Mouse (Mus musculus): ENCODE data around the gene Ttc41. TPM values are rescaled to one million over a fixed set of nuclear protein-coding genes. Genes with fewer than 3 reads are reported as not detected.
A peak's percentile ranks its signal among the peaks of the same experiment; 100 is the strongest.

Ttc41 gene
- polyA plus RNA-seq, 1 experiment from 2014 or later, result 3.4 TPM

DNA sequence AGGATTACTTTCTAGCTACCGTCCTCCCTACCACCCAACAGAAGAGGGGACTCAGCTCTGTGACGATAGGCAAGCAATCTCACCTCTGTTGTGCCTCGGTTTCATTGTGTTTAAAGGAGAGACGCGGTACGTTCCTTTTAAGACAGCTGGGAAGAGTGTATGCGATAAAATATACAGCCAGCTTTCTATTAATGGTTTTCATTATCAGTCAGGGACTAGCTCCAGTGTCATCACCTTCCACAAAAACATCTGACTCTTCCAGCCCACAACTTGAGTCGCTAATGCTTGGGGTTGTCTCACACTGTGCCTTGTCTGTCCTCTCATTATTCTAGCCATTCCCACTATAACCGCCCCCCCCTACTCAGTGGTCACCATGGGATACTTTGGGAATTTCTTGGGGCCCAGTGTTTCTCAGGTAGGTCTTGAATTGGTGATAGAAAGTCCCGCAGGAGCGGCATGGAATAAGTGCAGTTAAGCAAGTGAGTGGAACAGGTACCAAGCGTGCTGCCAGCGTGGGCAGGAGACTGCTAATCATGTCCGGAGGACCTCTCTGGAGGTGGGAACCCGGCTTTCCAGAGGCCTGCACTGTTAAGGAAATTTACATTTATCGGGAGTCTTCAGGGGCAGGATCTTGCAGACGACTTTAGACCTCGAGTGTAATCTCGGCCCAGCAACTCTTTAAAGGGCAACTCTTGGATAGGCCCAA lies 72.2 kb downstream of the Ttc41 start:
- Histone ChIP-seq H3K27me3 (peaks cover 13% of the 10 kb centered on the region; the same call in 1 of the 2 replicates), H3K4me2 (replicated peaks) (peak overlapping the region; percentile 99), H3K36me3 (no peaks in the 10 kb centered on the region), H3K4me3 (peak overlapping the region; percentile 60), H3K9me3 (replicated peaks) (no peaks in the 10 kb centered on the region), H3K9ac (peak overlapping the region; percentile 66; the same call in 1 of the 2 replicates), H3K4me1 (peaks cover 11% of the 10 kb centered on the region), H3K27ac (0 out of 2 replicates have a peak overlapping the region, but pooled peaks have one; percentile 41)
- ATAC-seq (ENCODE audit: low FRiP score), result peak; percentile 0; the same call in 1 of the 2 replicates
- WGBS, result 44% methylated on average over 19 of the region's 19 CpGs

DNA sequence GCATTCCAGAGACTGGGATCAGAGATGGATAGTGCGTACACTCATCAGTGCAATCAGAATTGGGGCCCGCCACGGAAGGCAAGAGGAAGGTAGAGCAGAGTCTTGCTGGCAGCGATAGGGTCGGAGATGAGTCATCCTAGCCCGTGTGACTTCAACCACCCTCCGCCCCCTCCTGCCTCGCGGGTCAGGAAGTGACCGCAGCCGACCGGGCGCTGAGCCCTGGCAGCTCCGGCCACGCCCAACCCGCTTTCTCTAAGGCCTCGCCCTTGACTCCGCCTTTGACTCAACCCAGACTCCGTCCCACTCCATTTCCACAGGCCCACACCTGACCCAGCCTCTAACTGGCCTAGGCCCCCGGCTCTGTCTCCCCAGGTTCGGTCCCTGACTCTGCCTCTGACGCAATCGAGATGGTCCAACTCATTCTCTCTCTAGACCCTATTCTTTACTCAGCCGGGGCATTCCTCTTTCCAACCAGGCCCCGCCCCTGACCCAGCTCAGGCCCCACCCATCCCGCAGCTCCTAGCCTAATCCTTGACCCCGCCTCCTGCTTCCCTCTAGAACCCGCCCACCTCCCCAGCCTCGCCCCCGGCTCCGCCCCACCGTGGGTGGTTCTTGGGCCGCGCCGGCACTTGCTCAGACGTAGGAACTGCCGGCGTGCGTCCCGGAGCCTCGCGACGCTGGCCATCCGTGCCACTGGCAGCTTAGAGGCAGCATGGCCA lies 72.9 kb downstream of the Ttc41 start, which contains the start of gene Nt5dc3:
Gene Nt5dc3, plus strand, starts transcription at position 608 of the 719 bp plus-strand sequence.
- peak; percentile 96 for ATAC-seq (ENCODE audit: low FRiP score)
- Histone ChIP-seq H3K4me2 (replicated peaks) (peak within 1 kb of the TSS; percentile 99), H3K27me3 (peaks cover 13% of the 10 kb centered on the region; the same call in 1 of the 2 replicates), H3K27ac (peak within 1 kb of the TSS; percentile 41), H3K9ac (peak within 1 kb of the TSS; percentile 66), H3K4me3 (peak within 1 kb of the TSS; percentile 60), H3K36me3 (no peaks in the 10 kb centered on the region), H3K4me1 (peaks cover 13% of the 10 kb centered on the region), H3K9me3 (replicated peaks) (no peaks in the 10 kb centered on the region)
- under 1% methylated on average over 44 of the region's 44 CpGs for WGBS

DNA sequence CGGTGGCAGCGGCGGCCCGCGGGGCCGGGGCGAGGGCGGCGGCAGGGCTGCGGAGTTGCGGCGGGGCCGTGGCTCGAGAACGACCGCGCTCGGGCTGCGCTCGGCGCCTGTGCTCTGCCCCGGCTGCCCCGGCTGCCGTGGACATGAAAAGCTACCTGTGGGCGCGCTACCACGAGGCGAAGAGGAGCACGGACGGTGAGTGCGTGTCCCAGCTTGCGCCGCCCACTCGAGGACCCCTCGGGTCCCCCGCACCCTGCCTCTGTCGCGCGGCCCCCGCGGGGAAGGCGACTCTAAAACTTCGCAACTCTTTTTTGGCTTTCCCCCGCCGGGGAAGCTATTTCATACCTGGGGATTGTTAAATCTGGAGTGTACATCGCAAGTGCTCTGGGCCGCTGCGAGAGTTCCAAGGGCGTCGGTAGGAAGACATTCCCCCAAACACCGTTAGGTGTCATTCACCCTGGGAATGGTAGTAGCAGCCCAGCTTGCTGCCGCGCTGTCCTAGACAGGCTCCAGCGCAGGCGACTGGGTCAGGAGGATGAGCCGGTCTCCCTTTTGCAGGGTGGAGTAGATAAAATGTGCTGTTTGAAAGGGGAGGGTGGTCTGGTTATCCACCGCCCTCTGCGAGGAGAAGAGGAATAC lies 73.6 kb downstream of the Ttc41 start:
- Histone ChIP-seq H3K9ac (peak overlapping the region; percentile 66), H3K27ac (peak overlapping the region; percentile 18; the same call in 1 of the 2 replicates), H3K4me2 (replicated peaks) (peak overlapping the region; percentile 99), H3K4me3 (peak overlapping the region; percentile 60), H3K27me3 (peaks cover 13% of the 10 kb centered on the region; the same call in 1 of the 2 replicates), H3K36me3 (no peaks in the 10 kb centered on the region), H3K9me3 (replicated peaks) (no peaks in the 10 kb centered on the region), H3K4me1 (peaks cover 13% of the 10 kb centered on the region)
- peak; percentile 69 for ATAC-seq (ENCODE audit: low FRiP score)
- under 1% methylated on average over 55 of the region's 58 CpGs for WGBS

DNA sequence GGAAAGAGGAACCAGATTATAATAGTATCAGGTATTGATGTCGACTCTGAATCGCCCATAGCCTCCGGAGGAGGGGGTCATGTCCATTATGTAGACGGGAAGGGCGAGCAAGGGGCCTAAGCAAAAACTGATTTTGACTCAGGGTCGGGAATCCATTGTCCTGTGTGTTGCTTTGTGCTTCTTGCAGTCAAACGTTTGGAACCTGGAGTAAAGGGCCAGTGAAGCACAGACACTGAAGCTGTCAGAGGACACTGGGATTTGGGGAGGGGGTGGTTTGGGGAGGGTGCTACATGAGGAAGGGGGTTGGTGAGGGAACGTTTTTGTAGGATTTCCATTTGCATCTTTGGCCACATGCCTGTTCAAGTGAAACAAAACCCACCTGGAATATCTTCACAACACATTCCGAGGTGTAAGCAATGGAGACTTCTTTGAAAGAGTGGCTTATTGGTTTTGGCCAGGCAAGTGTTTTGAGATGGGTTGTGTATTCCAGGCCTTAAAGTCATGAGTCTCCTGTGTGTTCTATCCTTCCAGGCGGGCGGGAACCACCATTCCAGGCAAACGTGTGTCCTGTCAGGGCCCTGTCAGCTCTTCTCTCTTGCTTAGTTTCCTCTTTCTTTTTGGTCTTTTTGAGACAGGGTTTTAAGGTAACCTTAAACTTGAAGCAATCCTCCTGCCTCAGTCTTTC lies 74.3 kb downstream of the Ttc41 start:
- Histone ChIP-seq H3K4me3 (peak overlapping the region; percentile 60), H3K27ac (no peak overlapping the region), H3K9ac (peak overlapping the region; percentile 66), H3K9me3 (replicated peaks) (no peaks in the 10 kb centered on the region), H3K4me1 (peaks cover 13% of the 10 kb centered on the region), H3K36me3 (no peaks in the 10 kb centered on the region), H3K4me2 (replicated peaks) (peak overlapping the region; percentile 99), H3K27me3 (peaks cover 13% of the 10 kb centered on the region; the same call in 1 of the 2 replicates)
- WGBS, result 19% methylated on average over 12 of the region's 12 CpGs
- ATAC-seq (ENCODE audit: low FRiP score), result no peak

DNA sequence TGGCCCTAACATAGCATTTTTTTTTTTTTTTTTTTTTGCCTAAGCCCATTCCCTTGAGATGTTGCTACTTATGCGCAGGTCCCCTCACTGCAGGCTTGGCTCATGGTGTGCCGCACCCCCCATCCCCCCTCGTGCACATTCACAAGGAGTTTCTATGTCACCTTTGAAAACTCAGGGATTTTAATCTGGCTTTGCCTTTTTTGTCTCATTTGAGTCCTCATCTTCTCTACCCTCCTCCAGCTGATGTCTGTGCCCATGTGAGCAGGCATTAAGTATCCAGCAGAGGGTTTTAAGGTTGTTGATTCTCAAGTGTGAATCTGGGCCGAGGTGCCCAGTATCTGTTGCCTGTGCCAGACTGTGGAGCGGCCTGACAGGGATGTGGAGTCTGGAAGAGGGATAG lies 76.0 kb downstream of the Ttc41 start:
- no peak overlapping the region for H3K9ac ChIP-seq
- H3K27ac ChIP-seq, result no peak overlapping the region
- no peak for ATAC-seq (ENCODE audit: low FRiP score)
- H3K9me3 ChIP-seq (replicated peaks), result no peaks in the 10 kb centered on the region
- H3K27me3 ChIP-seq, result peaks cover 13% of the 10 kb centered on the region; the same call in 1 of the 2 replicates
- WGBS, result 37% methylated on average over 5 of the region's 5 CpGs
- peaks cover 13% of the 10 kb centered on the region for H3K4me1 ChIP-seq
- no peak overlapping the region for H3K4me3 ChIP-seq
- no peak overlapping the region for H3K4me2 ChIP-seq (replicated peaks)
- H3K36me3 ChIP-seq, result no peaks in the 10 kb centered on the region

DNA sequence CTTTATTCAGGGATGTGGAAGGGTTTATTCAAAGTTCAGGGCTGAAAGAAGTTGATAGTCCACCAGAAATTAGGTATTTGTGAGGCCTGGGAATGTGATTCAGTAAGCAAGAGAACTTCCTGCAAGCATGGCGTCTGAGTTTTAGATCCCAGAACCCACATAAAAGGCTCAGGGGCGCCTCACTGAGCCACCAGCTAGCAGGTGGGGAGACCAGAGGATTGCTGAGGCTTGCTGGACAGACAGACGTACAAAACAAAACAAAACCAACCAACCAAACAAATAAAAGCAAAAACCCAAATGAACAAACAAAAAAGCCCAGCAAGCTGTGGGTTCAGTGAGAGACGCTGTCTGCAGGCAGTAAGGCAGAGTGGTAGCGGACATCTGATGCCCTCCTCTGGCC lies 77.0 kb downstream of the Ttc41 start:
- Histone ChIP-seq H3K9ac (no peak overlapping the region), H3K4me2 (replicated peaks) (no peak overlapping the region), H3K4me3 (no peak overlapping the region), H3K27ac (no peak overlapping the region), H3K27me3 (peaks cover 13% of the 10 kb centered on the region; the same call in 1 of the 2 replicates), H3K36me3 (no peaks in the 10 kb centered on the region), H3K9me3 (replicated peaks) (no peaks in the 10 kb centered on the region), H3K4me1 (peaks cover 13% of the 10 kb centered on the region)
- 62% methylated on average over 5 of the region's 5 CpGs for WGBS
- no peak for ATAC-seq (ENCODE audit: low FRiP score)

- WGBS, result 89% methylated on average over 5 of the region's 5 CpGs
- H3K4me1 ChIP-seq, result peaks cover 15% of the 10 kb centered on the region
These were observed 78.0 kb downstream of the Ttc41 start for GRCm38 (mm10) chr10:86783561-86783960.

GRCm38 (mm10) chr10:86784126-86784675 lies 78.6 kb downstream of the Ttc41 start:
- no peak overlapping the region for H3K4me3 ChIP-seq
- no peaks in the 10 kb centered on the region for H3K36me3 ChIP-seq
- peaks cover 15% of the 10 kb centered on the region for H3K4me1 ChIP-seq
- 84% methylated on average over 5 of the region's 5 CpGs for WGBS
- H3K4me2 ChIP-seq (replicated peaks), result no peak overlapping the region
- H3K27me3 ChIP-seq, result peaks cover 13% of the 10 kb centered on the region; the same call in 1 of the 2 replicates
- H3K9ac ChIP-seq, result no peak overlapping the region
- H3K27ac ChIP-seq, result no peak overlapping the region
- H3K9me3 ChIP-seq (replicated peaks), result no peaks in the 10 kb centered on the region
- no peak for ATAC-seq (ENCODE audit: low FRiP score)

More at GRCm38 (mm10) chr10:86783561-86783960, 78.0 kb downstream of the Ttc41 start:
- peaks cover 13% of the 10 kb centered on the region; the same call in 1 of the 2 replicates for H3K27me3 ChIP-seq
- no peaks in the 10 kb centered on the region for H3K9me3 ChIP-seq (replicated peaks)
- H3K36me3 ChIP-seq, result no peaks in the 10 kb centered on the region
- no peak for ATAC-seq (ENCODE audit: low FRiP score)
- no peak overlapping the region for H3K4me3 ChIP-seq
- H3K9ac ChIP-seq, result no peak overlapping the region
- no peak overlapping the region for H3K4me2 ChIP-seq (replicated peaks)
- H3K27ac ChIP-seq, result no peak overlapping the region

GRCm38 (mm10) chr10:86785396-86785795 lies 79.8 kb downstream of the Ttc41 start:
- H3K4me1 ChIP-seq, result peaks cover 15% of the 10 kb centered on the region
- no peak overlapping the region for H3K4me2 ChIP-seq (replicated peaks)
- no peaks in the 10 kb centered on the region for H3K9me3 ChIP-seq (replicated peaks)
- H3K36me3 ChIP-seq, result no peaks in the 10 kb centered on the region
- peaks cover 3% of the 10 kb centered on the region; the same call in 1 of the 2 replicates for H3K27me3 ChIP-seq
- H3K4me3 ChIP-seq, result no peak overlapping the region
- H3K27ac ChIP-seq, result no peak overlapping the region
- 76% methylated on average over 2 of the region's 2 CpGs for WGBS
- H3K9ac ChIP-seq, result no peak overlapping the region
- ATAC-seq (ENCODE audit: low FRiP score), result no peak

DNA sequence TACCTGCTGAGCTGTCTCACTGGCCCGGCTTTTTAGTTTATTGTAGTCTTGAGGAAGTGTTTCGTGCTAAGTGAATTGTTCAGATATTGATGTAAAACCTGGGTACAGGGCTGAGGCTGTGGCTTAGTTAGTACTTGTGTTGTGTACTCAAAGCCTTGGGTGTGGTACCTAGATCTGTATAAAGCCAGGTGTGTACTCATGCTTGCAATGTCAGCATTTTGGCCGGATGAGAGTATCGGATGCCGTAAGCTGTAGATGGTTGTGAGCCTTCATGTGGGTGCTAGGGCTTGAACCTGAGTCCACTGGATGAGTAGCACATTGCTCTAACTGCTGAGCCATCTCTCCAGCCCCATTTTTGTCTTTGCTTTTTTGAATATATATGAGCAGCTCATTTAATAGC lies 80.5 kb downstream of the Ttc41 start:
- no peaks in the 10 kb centered on the region for H3K36me3 ChIP-seq
- peaks cover 15% of the 10 kb centered on the region for H3K4me1 ChIP-seq
- 95% methylated on average over 5 of the region's 5 CpGs for WGBS
- H3K9me3 ChIP-seq (replicated peaks), result no peaks in the 10 kb centered on the region
- H3K27me3 ChIP-seq, result peaks cover 1% of the 10 kb centered on the region; the same call in 1 of the 2 replicates
- H3K4me2 ChIP-seq (replicated peaks), result no peak overlapping the region
- no peak overlapping the region for H3K27ac ChIP-seq
- no peak for ATAC-seq (ENCODE audit: low FRiP score)
- H3K4me3 ChIP-seq, result no peak overlapping the region
- H3K9ac ChIP-seq, result no peak overlapping the region

DNA sequence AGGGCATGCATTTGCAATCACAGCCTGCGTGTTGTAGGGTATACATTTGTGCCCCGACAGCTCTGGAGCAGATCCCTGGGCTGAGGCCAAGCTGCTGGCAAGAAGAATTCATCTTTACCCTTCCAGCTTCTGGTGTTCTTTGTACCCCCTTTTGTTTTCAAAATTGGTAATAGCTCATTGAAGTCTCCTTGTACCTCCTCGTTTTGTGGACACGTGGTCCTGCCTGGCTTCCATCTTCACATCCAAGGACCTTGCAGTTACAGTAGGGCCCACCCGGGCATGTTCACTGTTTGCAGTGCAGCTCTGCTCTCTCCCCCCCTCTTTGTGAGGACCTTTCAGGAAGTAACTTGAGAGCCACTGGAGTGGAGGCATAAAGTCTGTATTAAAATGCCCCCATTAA lies 82.6 kb downstream of the Ttc41 start:
- Histone ChIP-seq H3K4me1 (peaks cover 7% of the 10 kb centered on the region), H3K27me3 (no peaks in the 10 kb centered on the region), H3K36me3 (no peaks in the 10 kb centered on the region), H3K4me3 (no peak overlapping the region), H3K9ac (no peak overlapping the region), H3K4me2 (replicated peaks) (no peak overlapping the region), H3K9me3 (replicated peaks) (no peaks in the 10 kb centered on the region), H3K27ac (no peak overlapping the region)
- WGBS, result 53% methylated on average over 5 of the region's 5 CpGs
- ATAC-seq (ENCODE audit: low FRiP score), result no peak
